16 mouse cellular contexts compared by ENCODE assay signal in the genomic region with DNA sequence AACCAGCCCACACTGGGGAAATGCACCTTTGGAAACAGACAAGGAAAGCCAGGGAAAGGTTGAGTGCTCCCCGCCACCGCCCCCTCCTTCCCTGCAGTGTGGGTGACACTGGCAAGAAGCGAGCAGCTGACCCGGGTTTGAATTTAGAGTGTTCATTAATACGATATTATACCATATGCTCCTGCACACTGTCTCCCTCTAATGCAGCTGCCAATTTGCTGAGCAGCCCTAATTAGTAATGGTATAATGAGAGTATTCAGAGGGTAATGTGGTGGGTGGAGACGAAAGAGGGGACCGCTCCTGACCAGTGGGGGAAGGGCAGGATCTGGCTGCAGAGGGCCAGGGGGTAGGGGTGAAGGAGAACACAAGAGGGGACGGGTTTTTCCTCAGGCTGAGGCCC.
DNase-seq lines count a peak whose midpoint lies in the region; ATAC-seq lines count a peak whose summit lies in the region.
"Had no signal": no experiment of that assay in that cellular context is flagged by ENCODE, and none has a peak within 500 bp of the region (broad histone marks: within the 10 kb centered on the region; RNA-seq: fewer than 3 reads in every experiment).

No protein-coding gene starts in this region.

- peaks cover 57% of the 10 kb centered on the region for H3K4me1 ChIP-seq in forebrain, embryonic 10.5 days
- peaks cover 40% of the 10 kb centered on the region for H3K4me1 ChIP-seq in hindbrain, embryonic 12.5 days
- H3K4me1 ChIP-seq in midbrain, embryonic 16.5 days (ENCODE audit: control insufficient read depth, insufficient read depth, low read length) = peaks cover 20% of the 10 kb centered on the region

- H3K36me3 ChIP-seq in forebrain, embryonic 10.5 days (replicated peaks) = no peaks in the 10 kb centered on the region
- H3K36me3 ChIP-seq in hindbrain, embryonic 12.5 days = no peaks in the 10 kb centered on the region
- H3K36me3 ChIP-seq in midbrain, embryonic 16.5 days (ENCODE audit: control insufficient read depth, insufficient read depth, low read length) = no peaks in the 10 kb centered on the region
- H3K36me3 ChIP-seq: lung, embryonic 15.5 days had no signal

- H3K9ac ChIP-seq in hindbrain, embryonic 12.5 days = no peak overlapping the region
- H3K9ac ChIP-seq in midbrain, embryonic 16.5 days (ENCODE audit: low read depth, low read length) = no peak overlapping the region
- H3K9ac ChIP-seq: lung, embryonic 15.5 days had no signal

- H3K27ac ChIP-seq in forebrain, embryonic 10.5 days = peak overlapping the region; percentile 6; the same call in 1 of the 2 replicates
- peak overlapping the region; percentile 46 for H3K27ac ChIP-seq in hindbrain, embryonic 12.5 days
- no peak overlapping the region for H3K27ac ChIP-seq in midbrain, embryonic 16.5 days (ENCODE audit: low read length)
- H3K27ac ChIP-seq: lung, embryonic 15.5 days had no signal

- no peaks in the 10 kb centered on the region for H3K9me3 ChIP-seq in forebrain, embryonic 10.5 days
- no peaks in the 10 kb centered on the region for H3K9me3 ChIP-seq in hindbrain, embryonic 12.5 days (replicated peaks)
- no peaks in the 10 kb centered on the region for H3K9me3 ChIP-seq in midbrain, embryonic 16.5 days (replicated peaks; ENCODE audit: control insufficient read depth, low read length, poor library complexity, severe bottlenecking)
- H3K9me3 ChIP-seq: lung, embryonic 15.5 days had no signal

- no peak overlapping the region for H3K4me2 ChIP-seq in hindbrain, embryonic 12.5 days (replicated peaks)
- no peak overlapping the region for H3K4me2 ChIP-seq in midbrain, embryonic 16.5 days (ENCODE audit: low read length)
- H3K4me2 ChIP-seq: lung, embryonic 15.5 days had no signal

- WGBS in forebrain, embryonic 10.5 days = 22% methylated on average over 8 of the region's 8 CpGs
- 18% methylated on average over 8 of the region's 8 CpGs for WGBS in hindbrain, embryonic 12.5 days
- whole genome bisulfite sequencing in midbrain, embryonic 16.5 days = 10% methylated on average over 8 of the region's 8 CpGs

- H3K4me3 ChIP-seq in forebrain, embryonic 10.5 days = no peak overlapping the region; the same call in 1 of the 2 replicates
- H3K4me3 ChIP-seq in hindbrain, embryonic 12.5 days = no peak overlapping the region
- H3K4me3 ChIP-seq in midbrain, embryonic 16.5 days (ENCODE audit: low read depth, low read length) = no peak overlapping the region
- H3K4me3 ChIP-seq: lung, embryonic 15.5 days had no signal

- ATAC-seq in hindbrain, embryonic 12.5 days (ENCODE audit: low FRiP score) = peak; percentile 77
- ATAC-seq in midbrain, embryonic 16.5 days = peak; percentile 57; the same call in 1 of the 2 replicates
- ATAC-seq: intestine, postnatal 0 days had no signal

- H3K27me3 ChIP-seq in forebrain, embryonic 10.5 days (ENCODE audit: poor library complexity, severe bottlenecking) = peaks cover 95% of the 10 kb centered on the region
- peaks cover 44% of the 10 kb centered on the region for H3K27me3 ChIP-seq in hindbrain, embryonic 12.5 days
- no peaks in the 10 kb centered on the region for H3K27me3 ChIP-seq in midbrain, embryonic 16.5 days (ENCODE audit: control insufficient read depth, insufficient read depth, low read depth, low read length)

- DNase-seq in kidney, adult 18-20 months = peak; percentile 18
- DNase-seq in kidney, postnatal 4 days = no peak
- no peak for DNase-seq in forebrain, embryonic 10.5 days (ENCODE audit: extremely low spot score, low spot score)
- DNase-seq in thymus, postnatal 0 days (ENCODE audit: low spot score) = no peak
- no peak for DNase-seq in layer of hippocampus, postnatal 14 days (ENCODE audit: low spot score in 2 of 2)
- DNase-seq in spleen, postnatal 4 days (ENCODE audit: low spot score in 2 of 2) = no peak
- DNase-seq: adrenal gland, postnatal 36 days; B cell, adult 2 months; cerebellum, adult 11-12 months; embryo, embryonic 11 days; liver; thymus, postnatal 25 days had no signal
